Mouse (Mus musculus) mammary gland, adult 2 months (tissue): Measurements from ENCODE around the gene Gm13102. TPM values are rescaled to one million over a fixed set of nuclear protein-coding genes. Genes with fewer than 3 reads are reported as not detected.

Experiments used
- polyA plus RNA-seq: library from polyadenylated mRNA; depleted of rRNA; stranded (reverse); fragments of >200 nt; gene quantifications from 2 replicates; pipeline ENCODE4 v1.2.3, GENCODE M21; 2012; ENCODE audit warnings: low replicate concordance; rRNA removed

The Gm13102 gene
- polyA plus RNA-seq: not detected in 2 replicates

GRCm38 (mm10) chr4:144106174-144106573 lies at the start of gene Gm13102:
Gene Gm13102, plus strand, starts transcription at chr4:144106474.

GRCm38 (mm10) chr4:144058826-144059225 lies 47.4 kb upstream of the Gm13102 start, which contains the start of gene Pramel4:
Gene Pramel4, plus strand, starts transcription at chr4:144059126.

Other genes starting within 250 kb of the Gm13102 start
- not detected in 2 replicates for gene Pramef6, start 206.1 kb upstream of the Gm13102 start, polyA plus RNA-seq
- not detected in 2 replicates for gene Pramef25, start 155.5 kb upstream of the Gm13102 start, polyA plus RNA-seq
- not detected in 2 replicates for gene Gm13101, start 139.5 kb upstream of the Gm13102 start, polyA plus RNA-seq
- not detected in 2 replicates for gene Pramef17, start 112.1 kb upstream of the Gm13102 start, polyA plus RNA-seq
- not detected in 2 replicates for gene Pramel4, start 47.3 kb upstream of the Gm13102 start, polyA plus RNA-seq
- gene Oog3, start 56.2 kb downstream of the Gm13102 start, polyA plus RNA-seq: not detected in 2 replicates
- gene Oog2, start 84.2 kb downstream of the Gm13102 start, polyA plus RNA-seq: not detected in 2 replicates
- gene C87977, start 106.8 kb downstream of the Gm13102 start, polyA plus RNA-seq: not detected in 2 replicates
- gene Pramel5, start 174.0 kb downstream of the Gm13102 start, polyA plus RNA-seq: not detected in 2 replicates
- not detected in 2 replicates for gene Gm13128, start 223.8 kb downstream of the Gm13102 start, polyA plus RNA-seq